Mouse (Mus musculus) MEL (cell line): ENCODE results near the gene Kel.

Source experiments
- CTCF ChIP-seq, 3 experiments: IDR thresholded peaks in 2 of 3; conservative IDR thresholded peaks in 1 of 3; 2 replicates each; pipeline ENCODE4 v1.5.1; 2011 to 2012; ENCODE audit warnings: low read length in 3 of 3, low read depth in 2 of 3, mild to moderate bottlenecking in 2 of 3, improper control_type of control experiment in 1 of 3, inconsistent platforms in 1 of 3, mixed read lengths in 1 of 3, moderate library complexity in 1 of 3; ENCODE audit not compliant: control insufficient read depth in 1 of 3, insufficient read depth in 1 of 3, poor library complexity in 1 of 3, severe bottlenecking in 1 of 3
- EP300 ChIP-seq, 2 experiments: IDR thresholded peaks; 2 replicates each; pipeline ENCODE4 v1.6.1; 2011; ENCODE audit warnings: improper control_type of control experiment in 2 of 2, low read length in 2 of 2, low read depth in 1 of 2, mild to moderate bottlenecking in 1 of 2
- MAX ChIP-seq: IDR thresholded peaks from 2 replicates; pipeline ENCODE4 v1.6.1; 2011; ENCODE audit warnings: low read length, improper control_type of control experiment
- POLR2A ChIP-seq, 2 experiments: IDR thresholded peaks; 2 replicates each; pipeline ENCODE4 v1.6.1; 2011 to 2012; ENCODE audit warnings: low read length in 2 of 2, mild to moderate bottlenecking in 2 of 2, control low read depth in 1 of 2, improper control_type of control experiment in 1 of 2, low read depth in 1 of 2, moderate library complexity in 1 of 2; ENCODE audit not compliant: control insufficient read depth in 1 of 2, insufficient read depth in 1 of 2, poor library complexity in 1 of 2

- no peak for TF ChIP-seq EP300 (IDR thresholded peaks at IDR 0.05; ENCODE audit: low read depth in 1 of 2, low read length in 2 of 2)
- no peak for TF ChIP-seq POLR2A (IDR thresholded peaks at IDR 0.05; ENCODE audit: control insufficient read depth in 1 of 2, insufficient read depth in 1 of 2, low read depth in 1 of 2, low read length in 2 of 2, poor library complexity in 1 of 2)
- no peak for TF ChIP-seq CTCF (IDR thresholded peaks at IDR 0.05 in 2 of 3, conservative IDR thresholded peaks at IDR 0.05 in 1 of 3; ENCODE audit: control insufficient read depth in 1 of 3, insufficient read depth in 1 of 3, low read depth in 2 of 3, low read length in 3 of 3, poor library complexity in 1 of 3, severe bottlenecking in 1 of 3)
- TF ChIP-seq MAX, result no peak
These were observed 6.1 kb upstream of the Kel start for GRCm38 (mm10) chr6:41710281-41710680.
